Mouse (Mus musculus) G1E (cell line): ENCODE results near the gene Efna3.

ENCODE experiments used
- CTCF ChIP-seq: IDR thresholded peaks from 2 replicates; pipeline ENCODE4 v1.5.1; 2012; ENCODE audit warnings: low read depth, low read length, inconsistent platforms, mixed read lengths
- GATA1 ChIP-seq: IDR thresholded peaks from 2 replicates; pipeline ENCODE4 v1.6.1; 2012; ENCODE audit warnings: borderline replicate concordance, low read length, inconsistent platforms, mixed read lengths

DNA sequence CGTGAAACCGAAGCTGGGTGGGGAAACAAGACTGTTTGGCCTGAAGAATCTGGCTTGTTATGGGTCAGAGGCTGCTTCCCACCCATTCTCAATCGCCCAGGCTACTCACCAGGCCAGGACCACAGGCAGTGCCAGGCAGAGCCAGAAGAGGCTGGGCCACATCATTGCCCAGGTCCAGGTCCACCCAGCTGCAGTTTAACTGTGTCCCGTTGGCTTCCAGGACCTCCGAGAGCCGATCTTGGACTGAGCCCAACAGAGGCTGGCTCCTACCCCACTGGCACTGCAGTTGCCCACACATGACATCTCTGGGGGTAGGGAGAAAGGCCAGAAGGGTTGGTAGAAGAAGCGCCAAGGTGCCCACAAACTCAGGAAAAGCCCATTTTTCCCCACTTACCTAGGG, 20.5 kb upstream of the Efna3 start:
- no peak for TF ChIP-seq GATA1
- no peak for TF ChIP-seq CTCF
